Mouse (Mus musculus): ENCODE measurements at regions not wholly inside any gene's neighbourhood (a gene's known extent, or its start where the extent isn't known, plus 50 kb on each side); places are given as distances from the start of the nearest gene placed in this dataset.

GRCm38 (mm10) chr6:99924181-99924580 lies 198.0 kb upstream of the Prok2 start:
- no peaks in the 10 kb centered on the region for H3K27me3 ChIP-seq (ENCODE audit: control insufficient read depth, insufficient read depth, low read depth, low read length)
- WGBS (ENCODE audit: insufficient replicate concordance), result 52% methylated on average over 8 of the region's 8 CpGs
- no peak for ATAC-seq (ENCODE audit: low read depth)

GRCm38 (mm10) chr6:99921966-99922365 lies 195.8 kb upstream of the Prok2 start:
- Histone ChIP-seq H3K9me3 (replicated peaks; ENCODE audit: control insufficient read depth, low read length) (no peaks in the 10 kb centered on the region), H3K4me2 (ENCODE audit: low read depth, low read length) (no peak overlapping the region), H3K9ac (ENCODE audit: low read depth, low read length) (no peak overlapping the region), H3K27me3 (ENCODE audit: control insufficient read depth, insufficient read depth, low read depth, low read length) (no peaks in the 10 kb centered on the region), H3K36me3 (ENCODE audit: control insufficient read depth, insufficient read depth) (no peaks in the 10 kb centered on the region), H3K4me3 (ENCODE audit: low read depth, low read length) (no peak overlapping the region), H3K4me1 (ENCODE audit: control insufficient read depth, low read depth, low read length) (no peaks in the 10 kb centered on the region), H3K27ac (ENCODE audit: low read length) (no peak overlapping the region)
- WGBS (ENCODE audit: insufficient replicate concordance), result 72% methylated on average over 5 of the region's 5 CpGs
- no peak for ATAC-seq (ENCODE audit: low read depth)

More at GRCm38 (mm10) chr6:99924181-99924580, 198.0 kb upstream of the Prok2 start:
- Histone ChIP-seq H3K9me3 (replicated peaks; ENCODE audit: control insufficient read depth, low read length) (no peaks in the 10 kb centered on the region), H3K4me1 (ENCODE audit: control insufficient read depth, low read depth, low read length) (no peaks in the 10 kb centered on the region), H3K9ac (ENCODE audit: low read depth, low read length) (no peak overlapping the region), H3K27ac (ENCODE audit: low read length) (no peak overlapping the region), H3K36me3 (ENCODE audit: control insufficient read depth, insufficient read depth) (no peaks in the 10 kb centered on the region), H3K4me3 (ENCODE audit: low read depth, low read length) (no peak overlapping the region), H3K4me2 (ENCODE audit: low read depth, low read length) (no peak overlapping the region)

DNA sequence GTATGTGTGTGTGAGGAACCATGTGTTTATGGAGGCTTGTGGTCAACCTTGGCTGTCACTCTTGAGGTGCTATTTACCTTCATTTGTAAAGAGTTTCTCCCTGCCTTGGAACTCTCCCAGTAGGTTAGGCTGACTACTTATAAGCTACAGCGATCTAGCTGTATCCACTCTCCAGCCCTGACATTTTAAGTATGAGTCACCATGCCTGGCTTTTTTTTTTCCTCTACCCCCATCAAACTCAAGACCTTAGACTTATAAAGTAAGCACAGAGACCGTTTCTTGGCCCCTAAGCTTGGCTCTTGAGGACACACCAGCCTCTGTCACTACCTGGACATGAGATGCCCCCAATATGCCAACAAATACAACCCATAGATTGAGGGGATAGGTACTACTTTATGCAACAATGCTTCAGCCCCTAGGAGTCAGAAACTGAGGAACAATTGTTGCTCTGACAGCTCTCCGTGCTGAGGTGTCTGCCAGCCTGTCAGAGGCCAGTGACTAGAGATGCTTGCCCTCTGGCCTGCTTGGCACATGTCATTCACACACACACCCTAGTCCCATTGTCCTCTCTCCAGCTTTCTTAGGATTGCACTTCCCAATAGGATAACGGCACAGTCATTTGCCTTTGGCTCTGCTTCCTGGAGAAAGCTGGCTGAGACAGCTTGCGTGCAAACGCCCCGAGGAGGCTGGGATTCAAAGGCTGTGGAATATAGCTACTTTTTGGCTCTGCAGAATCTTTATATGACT lies 193.8 kb upstream of the Prok2 start:
- H3K27me3 ChIP-seq (ENCODE audit: control insufficient read depth, insufficient read depth, low read depth, low read length), result no peaks in the 10 kb centered on the region
- H3K4me2 ChIP-seq (ENCODE audit: low read depth, low read length), result no peak overlapping the region
- no peak overlapping the region for H3K4me3 ChIP-seq (ENCODE audit: low read depth, low read length)
- no peaks in the 10 kb centered on the region for H3K9me3 ChIP-seq (replicated peaks; ENCODE audit: control insufficient read depth, low read length)
- WGBS (ENCODE audit: insufficient replicate concordance), result 56% methylated on average over 7 of the region's 7 CpGs
- H3K4me1 ChIP-seq (ENCODE audit: control insufficient read depth, low read depth, low read length), result no peaks in the 10 kb centered on the region
- no peak overlapping the region for H3K27ac ChIP-seq (ENCODE audit: low read length)
- no peak overlapping the region for H3K9ac ChIP-seq (ENCODE audit: low read depth, low read length)
- H3K36me3 ChIP-seq (ENCODE audit: control insufficient read depth, insufficient read depth), result no peaks in the 10 kb centered on the region
- no peak for ATAC-seq (ENCODE audit: low read depth)

- Histone ChIP-seq H3K27ac (ENCODE audit: low read length) (no peak overlapping the region), H3K4me2 (ENCODE audit: low read depth, low read length) (no peak overlapping the region), H3K4me3 (ENCODE audit: low read depth, low read length) (no peak overlapping the region), H3K36me3 (ENCODE audit: control insufficient read depth, insufficient read depth) (no peaks in the 10 kb centered on the region), H3K27me3 (ENCODE audit: control insufficient read depth, insufficient read depth, low read depth, low read length) (no peaks in the 10 kb centered on the region), H3K9me3 (replicated peaks; ENCODE audit: control insufficient read depth, low read length) (no peaks in the 10 kb centered on the region), H3K4me1 (ENCODE audit: control insufficient read depth, low read depth, low read length) (no peaks in the 10 kb centered on the region), H3K9ac (ENCODE audit: low read depth, low read length) (no peak overlapping the region)
- 67% methylated on average over 3 of the region's 3 CpGs for WGBS (ENCODE audit: insufficient replicate concordance)
- no peak for ATAC-seq (ENCODE audit: low read depth)
Observed at GRCm38 (mm10) chr6:99918351-99918750, 192.2 kb upstream of the Prok2 start.

DNA sequence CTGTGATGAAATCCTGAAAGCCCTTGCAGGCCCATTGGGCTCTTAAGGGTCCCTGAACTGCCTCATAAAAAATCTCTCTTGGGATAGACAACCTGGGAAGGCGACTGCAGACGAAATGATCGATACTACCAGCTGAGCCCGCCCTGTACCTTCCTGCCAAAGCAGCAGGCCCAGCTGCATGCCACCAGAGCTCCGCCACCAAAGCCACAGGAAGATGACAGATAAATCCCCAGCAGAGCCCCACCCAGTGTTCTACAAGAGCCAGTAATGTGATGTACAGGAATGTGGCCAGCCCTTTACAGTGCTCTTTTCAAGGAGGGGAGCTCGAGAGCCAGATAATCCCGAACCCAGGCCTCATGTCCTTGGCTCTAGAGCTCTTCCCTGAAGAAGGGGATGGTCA lies 183.7 kb upstream of the Prok2 start:
- H3K27me3 ChIP-seq (ENCODE audit: control insufficient read depth, insufficient read depth, low read depth, low read length), result no peaks in the 10 kb centered on the region
- no peak overlapping the region for H3K9ac ChIP-seq (ENCODE audit: low read depth, low read length)
- H3K27ac ChIP-seq (ENCODE audit: low read length), result no peak overlapping the region
- H3K36me3 ChIP-seq (ENCODE audit: control insufficient read depth, insufficient read depth), result no peaks in the 10 kb centered on the region
- no peaks in the 10 kb centered on the region for H3K9me3 ChIP-seq (replicated peaks; ENCODE audit: control insufficient read depth, low read length)
- WGBS (ENCODE audit: insufficient replicate concordance), result 21% methylated on average over 7 of the region's 7 CpGs
- H3K4me3 ChIP-seq (ENCODE audit: low read depth, low read length), result no peak overlapping the region
- no peaks in the 10 kb centered on the region for H3K4me1 ChIP-seq (ENCODE audit: control insufficient read depth, low read depth, low read length)
- no peak for ATAC-seq (ENCODE audit: low read depth)
- H3K4me2 ChIP-seq (ENCODE audit: low read depth, low read length), result no peak overlapping the region

GRCm38 (mm10) chr6:99909459-99909858 lies 183.3 kb upstream of the Prok2 start:
- no peaks in the 10 kb centered on the region for H3K27me3 ChIP-seq (ENCODE audit: control insufficient read depth, insufficient read depth, low read depth, low read length)
- no peak overlapping the region for H3K9ac ChIP-seq (ENCODE audit: low read depth, low read length)
- ATAC-seq (ENCODE audit: low read depth), result no peak
- H3K27ac ChIP-seq (ENCODE audit: low read length), result no peak overlapping the region
- no peaks in the 10 kb centered on the region for H3K9me3 ChIP-seq (replicated peaks; ENCODE audit: control insufficient read depth, low read length)
- no peak overlapping the region for H3K4me2 ChIP-seq (ENCODE audit: low read depth, low read length)
- no peaks in the 10 kb centered on the region for H3K4me1 ChIP-seq (ENCODE audit: control insufficient read depth, low read depth, low read length)
- H3K36me3 ChIP-seq (ENCODE audit: control insufficient read depth, insufficient read depth), result no peaks in the 10 kb centered on the region
- WGBS (ENCODE audit: insufficient replicate concordance), result 20% methylated on average over 7 of the region's 7 CpGs
- H3K4me3 ChIP-seq (ENCODE audit: low read depth, low read length), result no peak overlapping the region

GRCm38 (mm10) chr6:99908066-99908465 lies 181.9 kb upstream of the Prok2 start:
- Histone ChIP-seq H3K36me3 (ENCODE audit: control insufficient read depth, insufficient read depth) (no peaks in the 10 kb centered on the region), H3K4me3 (ENCODE audit: low read depth, low read length) (no peak overlapping the region), H3K4me2 (ENCODE audit: low read depth, low read length) (no peak overlapping the region), H3K9ac (ENCODE audit: low read depth, low read length) (no peak overlapping the region), H3K27ac (ENCODE audit: low read length) (no peak overlapping the region), H3K27me3 (ENCODE audit: control insufficient read depth, insufficient read depth, low read depth, low read length) (no peaks in the 10 kb centered on the region), H3K4me1 (ENCODE audit: control insufficient read depth, low read depth, low read length) (no peaks in the 10 kb centered on the region), H3K9me3 (replicated peaks; ENCODE audit: control insufficient read depth, low read length) (no peaks in the 10 kb centered on the region)
- 57% methylated on average over 3 of the region's 3 CpGs for WGBS (ENCODE audit: insufficient replicate concordance)
- ATAC-seq (ENCODE audit: low read depth), result no peak

- Histone ChIP-seq H3K4me2 (ENCODE audit: low read depth, low read length) (no peak overlapping the region), H3K36me3 (ENCODE audit: control insufficient read depth, insufficient read depth) (no peaks in the 10 kb centered on the region), H3K27ac (ENCODE audit: low read length) (no peak overlapping the region), H3K4me1 (ENCODE audit: control insufficient read depth, low read depth, low read length) (no peaks in the 10 kb centered on the region), H3K4me3 (ENCODE audit: low read depth, low read length) (no peak overlapping the region), H3K9me3 (replicated peaks; ENCODE audit: control insufficient read depth, low read length) (no peaks in the 10 kb centered on the region), H3K27me3 (ENCODE audit: control insufficient read depth, insufficient read depth, low read depth, low read length) (no peaks in the 10 kb centered on the region), H3K9ac (ENCODE audit: low read depth, low read length) (no peak overlapping the region)
- WGBS (ENCODE audit: insufficient replicate concordance), result 68% methylated on average over 5 of the region's 5 CpGs
- ATAC-seq (ENCODE audit: low read depth), result no peak
Observed at GRCm38 (mm10) chr6:99905194-99905593, 179.0 kb upstream of the Prok2 start.

DNA sequence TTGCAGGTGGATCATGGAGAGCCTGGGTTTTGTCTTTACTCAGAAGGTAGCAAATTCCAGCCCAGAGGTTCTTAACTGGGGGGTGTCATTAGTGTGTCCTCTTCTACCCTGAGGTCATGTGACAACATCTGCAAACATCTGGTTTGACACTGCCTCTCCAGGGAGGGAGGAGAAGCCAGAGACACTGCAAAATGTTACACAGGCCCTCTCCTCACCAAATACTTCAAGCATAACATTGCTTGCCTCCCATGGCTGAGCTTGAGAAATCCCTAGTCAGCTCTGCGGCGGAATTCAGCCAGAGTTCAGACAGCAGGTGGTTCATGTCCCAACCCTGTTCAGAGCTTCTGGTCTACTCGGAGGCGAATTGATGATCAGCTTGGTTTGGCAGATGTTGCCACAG lies 178.4 kb upstream of the Prok2 start:
- H3K36me3 ChIP-seq (ENCODE audit: control insufficient read depth, insufficient read depth), result no peaks in the 10 kb centered on the region
- H3K27ac ChIP-seq (ENCODE audit: low read length), result no peak overlapping the region
- no peaks in the 10 kb centered on the region for H3K4me1 ChIP-seq (ENCODE audit: control insufficient read depth, low read depth, low read length)
- ATAC-seq (ENCODE audit: low read depth), result no peak
- 57% methylated on average over 4 of the region's 4 CpGs for WGBS (ENCODE audit: insufficient replicate concordance)
- H3K9me3 ChIP-seq (replicated peaks; ENCODE audit: control insufficient read depth, low read length), result no peaks in the 10 kb centered on the region
- no peaks in the 10 kb centered on the region for H3K27me3 ChIP-seq (ENCODE audit: control insufficient read depth, insufficient read depth, low read depth, low read length)
- no peak overlapping the region for H3K4me3 ChIP-seq (ENCODE audit: low read depth, low read length)
- H3K9ac ChIP-seq (ENCODE audit: low read depth, low read length), result no peak overlapping the region
- H3K4me2 ChIP-seq (ENCODE audit: low read depth, low read length), result no peak overlapping the region
